Mouse (Mus musculus) ES-E14 (cell line): Measurements from ENCODE around the gene Ptges3l.

ENCODE experiments used
- CHD2 ChIP-seq: IDR thresholded peaks from 2 replicates; pipeline ENCODE4 v1.6.1; 2014; ENCODE audit warnings: mild to moderate bottlenecking, low read depth, low read length, inconsistent platforms
- HCFC1 ChIP-seq: IDR thresholded peaks from 2 replicates; pipeline ENCODE4 v1.6.1; 2012; ENCODE audit warnings: low read length, inconsistent platforms, borderline replicate concordance; ENCODE audit not compliant: insufficient read depth
- MAFK ChIP-seq: IDR thresholded peaks from 2 replicates; pipeline ENCODE4 v1.6.1; 2014; ENCODE audit warnings: mild to moderate bottlenecking, low read depth, low read length, inconsistent platforms; ENCODE audit not compliant: insufficient read depth
- ZC3H11A ChIP-seq: IDR thresholded peaks from 2 replicates; pipeline ENCODE4 v1.6.1; 2012; ENCODE audit warnings: low read depth, mild to moderate bottlenecking, inconsistent platforms, low read length, borderline replicate concordance
- ZNF384 ChIP-seq: IDR thresholded peaks from 2 replicates; pipeline ENCODE4 v1.6.1; 2012; ENCODE audit warnings: low read depth, low read length, inconsistent platforms

DNA sequence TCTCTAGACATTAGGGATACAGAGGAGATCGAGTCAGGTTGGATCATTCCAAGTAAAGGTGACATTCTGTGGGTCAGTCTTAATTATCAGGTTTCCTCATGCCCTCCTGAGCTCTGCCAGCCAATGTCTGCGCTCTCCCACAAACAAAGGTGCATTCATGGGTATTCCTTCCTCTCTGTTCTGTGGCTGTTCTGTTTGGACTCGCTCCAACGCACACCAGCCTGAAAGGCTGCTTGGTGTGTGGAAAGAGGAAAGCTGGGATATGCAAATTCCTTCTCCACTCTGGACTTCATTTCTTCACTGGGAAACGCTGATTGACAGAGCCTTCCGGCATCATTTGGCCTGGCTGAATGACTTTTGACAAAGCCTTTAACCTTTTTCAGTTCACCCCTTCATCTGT lies 29.6 kb upstream of the Ptges3l start:
- no peak for TF ChIP-seq HCFC1
- TF ChIP-seq ZC3H11A = no peak
- no peak for TF ChIP-seq MAFK
- TF ChIP-seq ZNF384 = no peak
- no peak for TF ChIP-seq CHD2
